Mouse (Mus musculus) thymus, postnatal 4 days (tissue): ENCODE results near the gene Hnrnpdl.

Experiments
- DNase-seq: peaks from one replicate; pipeline ENCODE4 v3.0.0; 2021

Hnrnpdl gene

GRCm38 (mm10) chr5:100000500-100000899 lies 39.0 kb downstream of the Hnrnpdl start:
- DNase-seq = no peak

- DNase-seq = no peak
These were observed 39.4 kb downstream of the Hnrnpdl start for GRCm38 (mm10) chr5:100000048-100000447.

- DNase-seq = no peak
These were observed 44.8 kb downstream of the Hnrnpdl start for GRCm38 (mm10) chr5:99994680-99995079.

- DNase-seq = no peak
These were observed 45.3 kb downstream of the Hnrnpdl start for GRCm38 (mm10) chr5:99994166-99994565.
